Mouse (Mus musculus) forebrain, embryonic 14.5 days (tissue): Measurements from ENCODE around the gene Cracr2b. TPM values are rescaled to one million over a fixed set of nuclear protein-coding genes. Genes with fewer than 3 reads are reported as not detected.

ENCODE experiments used
- ATAC-seq: fragments of 200-750 bp; cut with Nextera tagmentation; 2 replicates; pipeline ENCODE4 v1.8.0; 2017; ENCODE audit warnings: mild to moderate bottlenecking, moderate library complexity
- DNase-seq: peaks from one replicate; pipeline ENCODE4 v3.0.0-alpha.2; 2015; ENCODE audit warnings: low spot score
- H3K27ac ChIP-seq: fragments of 300-500 bp; sonication (generic); 2 replicates; pipeline ENCODE4 v1.5.1; 2014; ENCODE audit warnings: low read depth, mild to moderate bottlenecking, control low read depth, low read length, moderate library complexity
- H3K27me3 ChIP-seq: fragments of 300-500 bp; sonication (generic); replicated peaks from 2 replicates; pipeline ENCODE4 v1.6.1; 2014; ENCODE audit warnings: low read length, control low read depth, mixed read lengths; ENCODE audit not compliant: control insufficient read depth, insufficient read depth
- H3K36me3 ChIP-seq: fragments of 300-500 bp; sonication (generic); 2 replicates; pipeline ENCODE4 v1.6.1; 2014; ENCODE audit warnings: low read length, control low read depth; ENCODE audit not compliant: control insufficient read depth, insufficient read depth
- H3K4me1 ChIP-seq: fragments of 300-500 bp; sonication (generic); 2 replicates; pipeline ENCODE4 v1.6.1; 2014; ENCODE audit warnings: antibody characterized with exemption, low read length, control low read depth; ENCODE audit not compliant: control insufficient read depth, insufficient read depth
- H3K4me2 ChIP-seq: fragments of 300-500 bp; sonication (generic); 2 replicates; pipeline ENCODE4 v1.6.1; 2014; ENCODE audit warnings: mild to moderate bottlenecking, control low read depth, low read length
- H3K4me3 ChIP-seq: fragments of 300-500 bp; sonication (generic); 2 replicates; pipeline ENCODE4 v1.5.1; 2014; ENCODE audit warnings: low read depth, low read length, control low read depth
- H3K9ac ChIP-seq: fragments of 300-500 bp; sonication (generic); 2 replicates; pipeline ENCODE4 v1.6.1; 2014; ENCODE audit warnings: mild to moderate bottlenecking, low read length, control low read depth, moderate library complexity
- H3K9me3 ChIP-seq: fragments of 300-500 bp; sonication (generic); replicated peaks from 2 replicates; pipeline ENCODE4 v1.6.1; 2016; ENCODE audit warnings: low read length, control low read depth, mixed read lengths; ENCODE audit not compliant: control insufficient read depth
- WGBS: fragments of 180-500 bp; shearing (Covaris S2); extraction: QIAGEN DNeasy Blood & Tissue Kit; methylation state at CpG from one replicate; pipeline ENCODE4 v1.1.7; 2014; 5-methylcytosine and 5-hydroxymethylcytosine counted together
- polyA plus RNA-seq: library from polyadenylated mRNA; unstranded; fragments of >200 nt; fragmentation: Nextera tagmentation; extraction: Ambion mirVana; gene quantifications from 2 replicates; pipeline ENCODE4 v1.2.1, GENCODE M21; 2014

The Cracr2b gene
- polyA plus RNA-seq, 1 experiment from 2014 or later = 3.0 TPM

DNA sequence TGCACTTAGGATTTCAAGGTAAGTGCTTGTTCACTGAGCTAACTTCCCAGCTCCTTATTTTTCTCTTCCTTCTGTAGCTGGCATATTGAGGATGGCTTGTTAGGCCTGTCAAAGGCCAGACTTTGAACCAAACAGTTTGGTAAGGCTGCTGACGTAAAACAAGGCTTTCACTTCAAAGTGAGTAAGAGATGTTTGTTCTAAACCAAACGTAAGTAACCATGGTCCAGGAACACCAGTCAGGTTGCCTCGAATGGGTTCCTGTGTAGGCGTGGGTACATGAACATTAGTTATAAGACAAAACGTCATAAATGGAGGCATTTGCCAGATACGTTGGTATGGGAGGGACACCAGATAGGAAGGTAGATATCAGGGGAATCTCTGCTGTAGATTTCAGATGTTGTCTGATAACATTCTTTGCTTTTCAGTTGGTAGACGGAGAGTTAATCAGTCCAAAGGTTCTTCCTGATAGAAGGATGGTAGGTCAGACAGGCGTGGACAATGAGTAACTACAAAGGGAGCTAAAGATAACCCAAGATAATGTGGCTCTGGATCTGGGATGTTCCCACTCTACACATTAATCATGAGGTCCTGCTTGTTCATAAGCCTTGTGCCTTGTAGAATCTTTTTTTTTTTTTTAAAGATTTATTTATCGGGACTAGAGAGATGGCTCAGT is 40.7 kb upstream of the Cracr2b start:
- no peak for DNase-seq
- Histone ChIP-seq H3K4me3 (no peak overlapping the region), H3K36me3 (no peaks in the 10 kb centered on the region), H3K27me3 (no peaks in the 10 kb centered on the region), H3K4me1 (no peaks in the 10 kb centered on the region), H3K27ac (no peak overlapping the region), H3K9ac (no peak overlapping the region), H3K9me3 (no peaks in the 10 kb centered on the region), H3K4me2 (no peak overlapping the region)
- no peak for ATAC-seq
- WGBS = 87% methylated on average over 9 of the region's 9 CpGs

DNA sequence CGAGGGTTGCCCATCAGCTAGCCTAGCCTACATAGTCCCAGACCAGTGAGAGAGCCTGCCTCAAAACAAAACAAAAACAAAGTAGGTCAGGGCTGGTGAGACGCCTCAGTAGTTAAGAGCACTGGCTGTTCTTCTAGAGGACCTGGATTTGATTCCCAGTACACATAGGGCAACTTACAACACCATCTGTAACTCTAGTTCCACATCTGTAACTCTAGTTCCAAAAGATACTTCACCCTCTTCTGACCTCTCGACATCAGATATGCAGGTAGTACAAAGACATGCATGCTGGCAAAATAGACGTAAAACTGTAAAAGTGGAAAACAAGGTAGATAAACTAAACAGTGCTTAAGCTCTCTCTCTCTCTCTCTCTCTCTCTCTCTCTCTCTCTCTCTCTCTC is 37.1 kb upstream of the Cracr2b start:
- no peak overlapping the region for H3K27ac ChIP-seq
- no peaks in the 10 kb centered on the region for H3K9me3 ChIP-seq
- 77% methylated on average over 4 of the region's 4 CpGs for WGBS
- H3K9ac ChIP-seq = no peak overlapping the region
- peaks cover 13% of the 10 kb centered on the region; the same call in 1 of the 2 replicates for H3K36me3 ChIP-seq
- H3K27me3 ChIP-seq = no peaks in the 10 kb centered on the region
- no peak overlapping the region for H3K4me3 ChIP-seq
- H3K4me1 ChIP-seq = peaks cover 4% of the 10 kb centered on the region
- H3K4me2 ChIP-seq = no peak overlapping the region
- no peak for ATAC-seq
- no peak for DNase-seq

DNA sequence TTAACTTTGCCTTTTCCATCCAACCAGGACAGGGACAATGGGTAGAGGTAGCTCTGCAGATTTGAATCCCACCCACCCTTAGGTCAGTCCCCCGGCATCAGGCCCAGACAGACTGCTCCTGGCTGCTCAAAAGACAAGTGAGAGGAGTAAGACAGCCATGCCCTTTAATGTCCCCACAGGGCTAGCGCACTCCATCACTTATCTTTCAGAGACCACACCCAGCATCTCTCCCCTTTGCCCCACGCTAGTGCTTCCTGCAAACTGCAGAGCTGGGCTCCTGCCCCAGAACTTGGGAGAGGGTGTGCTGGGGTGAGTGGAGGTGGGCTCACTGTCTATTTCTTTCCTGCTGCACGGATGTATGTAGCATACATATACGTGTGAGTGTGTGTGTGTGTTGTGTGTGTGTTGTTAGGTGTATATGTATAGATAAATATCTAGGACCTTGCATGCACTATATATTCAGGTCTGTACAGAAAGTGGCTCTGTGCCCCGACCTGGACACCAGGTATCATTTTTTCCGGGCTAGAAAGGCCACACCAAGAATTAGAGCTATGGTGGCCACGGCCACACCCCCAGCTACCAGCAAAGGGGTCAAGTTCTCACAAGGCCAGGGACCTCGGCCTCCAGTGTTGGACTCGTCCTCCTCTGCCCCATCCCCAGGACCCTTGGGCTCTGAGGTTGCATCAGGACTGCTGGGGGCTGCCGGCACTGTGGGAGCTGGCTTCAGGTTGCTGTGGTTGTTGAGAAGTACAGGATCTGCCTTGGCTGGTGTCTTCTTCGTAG is 33.8 kb upstream of the Cracr2b start:
- ATAC-seq = no peak
- no peak for DNase-seq
- Histone ChIP-seq H3K36me3 (peaks cover 34% of the 10 kb centered on the region), H3K27ac (no peak overlapping the region), H3K4me1 (peaks cover 5% of the 10 kb centered on the region), H3K9ac (no peak overlapping the region), H3K9me3 (no peaks in the 10 kb centered on the region), H3K27me3 (no peaks in the 10 kb centered on the region), H3K4me2 (no peak overlapping the region), H3K4me3 (no peak overlapping the region)
- WGBS = 87% methylated on average over 12 of the region's 12 CpGs

DNA sequence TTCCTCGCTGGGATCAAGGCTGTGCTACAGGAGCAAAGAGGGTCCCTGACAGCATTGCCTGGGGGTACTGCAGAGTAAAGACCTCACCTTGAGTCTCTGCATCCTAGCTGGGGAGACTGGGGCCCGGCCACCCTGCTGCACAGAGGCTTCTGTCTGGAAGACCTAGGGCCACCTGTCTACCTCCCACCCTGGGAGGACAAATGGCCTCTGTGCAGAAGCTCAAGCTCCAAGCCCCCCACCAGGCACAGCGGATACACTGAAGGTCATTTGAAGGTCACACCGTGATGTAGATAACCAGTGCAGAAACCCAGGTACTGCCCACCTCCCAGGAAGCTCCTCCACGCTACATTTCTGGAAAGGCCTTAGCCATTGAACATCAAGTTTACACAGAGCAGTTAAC is 32.2 kb upstream of the Cracr2b start:
- no peaks in the 10 kb centered on the region for H3K9me3 ChIP-seq
- 61% methylated on average over 5 of the region's 5 CpGs for WGBS
- peak overlapping the region; percentile 79 for H3K9ac ChIP-seq
- ATAC-seq (no peak), DNase-seq (no peak)
- peak overlapping the region; percentile 48 for H3K4me3 ChIP-seq
- peaks cover 48% of the 10 kb centered on the region for H3K36me3 ChIP-seq
- no peaks in the 10 kb centered on the region for H3K27me3 ChIP-seq
- H3K4me2 ChIP-seq = peak overlapping the region; percentile 85
- H3K27ac ChIP-seq = peak overlapping the region; percentile 55; the same call in 1 of the 2 replicates
- H3K4me1 ChIP-seq = peaks cover 8% of the 10 kb centered on the region

DNA sequence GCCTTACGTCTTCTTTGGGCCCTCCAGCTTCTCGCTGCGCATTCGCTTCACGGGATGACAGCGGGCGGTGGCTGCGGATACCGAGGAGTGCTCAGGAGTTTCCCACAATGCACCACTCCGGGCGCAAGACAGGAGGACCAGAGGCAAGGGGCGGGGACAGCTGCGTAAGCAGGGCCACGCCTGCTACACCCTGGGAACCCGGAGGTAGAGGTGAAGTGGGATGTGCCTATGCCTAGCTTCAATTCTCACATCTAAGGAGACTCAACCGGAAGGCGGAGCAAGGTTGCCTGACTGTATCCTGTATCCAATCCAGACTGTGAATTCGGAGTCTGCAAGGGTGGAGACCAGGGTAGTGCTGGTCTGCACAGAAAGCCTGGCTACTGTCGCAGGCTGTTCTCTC is 31.6 kb upstream of the Cracr2b start, which contains the start of gene Cend1:
Gene Cend1 (minus strand): TSS at position 182 of the 400 bp plus-strand sequence.
- no peaks in the 10 kb centered on the region for H3K9me3 ChIP-seq
- H3K27ac ChIP-seq = peak within 1 kb of the TSS; percentile 55; the same call in 1 of the 2 replicates
- no peaks in the 10 kb centered on the region for H3K27me3 ChIP-seq
- H3K4me2 ChIP-seq = peak within 1 kb of the TSS; percentile 85
- ATAC-seq (peak; percentile 87), DNase-seq (peak; percentile 91)
- peaks cover 48% of the 10 kb centered on the region for H3K36me3 ChIP-seq
- WGBS = 1% methylated on average over 19 of the region's 19 CpGs
- peaks cover 13% of the 10 kb centered on the region for H3K4me1 ChIP-seq
- peak within 1 kb of the TSS; percentile 79 for H3K9ac ChIP-seq
- peak within 1 kb of the TSS; percentile 48 for H3K4me3 ChIP-seq

DNA sequence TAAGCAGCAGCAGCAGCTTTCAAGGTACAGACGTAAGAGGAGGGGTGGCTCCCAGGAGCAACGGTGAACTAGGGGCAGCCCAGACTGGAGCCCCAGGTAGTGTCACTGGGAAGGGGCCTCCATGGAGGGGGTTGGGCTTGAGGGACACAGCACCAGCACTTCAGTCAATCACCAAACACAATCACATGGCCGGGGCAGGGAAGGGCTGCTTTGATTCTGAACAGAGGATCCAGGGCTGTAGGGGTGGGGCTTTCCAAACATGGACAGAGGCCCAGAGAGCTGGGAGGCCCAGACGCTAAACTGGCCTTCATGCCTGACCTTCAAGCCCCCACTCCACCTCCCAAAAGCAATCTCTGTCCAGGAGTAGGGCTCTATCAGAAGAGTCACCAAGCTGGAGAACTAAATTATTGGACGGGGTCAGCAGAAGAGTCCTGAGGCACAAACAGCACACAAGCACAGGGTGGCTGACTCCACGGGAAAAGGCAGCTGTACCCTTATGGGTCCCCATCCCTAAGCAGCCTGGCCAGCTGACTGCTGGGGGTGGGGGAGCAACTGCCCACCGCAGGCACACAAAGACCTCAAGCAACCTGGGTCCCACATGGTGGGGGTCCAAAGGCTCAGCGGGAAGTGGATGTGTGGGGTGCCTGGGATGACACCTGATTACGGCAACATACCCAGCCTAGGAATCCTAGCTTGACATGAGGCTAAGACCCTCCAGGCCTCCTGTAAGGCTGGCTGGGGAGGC is 30.9 kb upstream of the Cracr2b start:
- peaks cover 13% of the 10 kb centered on the region for H3K4me1 ChIP-seq
- H3K27me3 ChIP-seq = no peaks in the 10 kb centered on the region
- no peak for ATAC-seq
- WGBS = 63% methylated on average over 9 of the region's 9 CpGs
- no peak for DNase-seq
- H3K9me3 ChIP-seq = no peaks in the 10 kb centered on the region
- H3K9ac ChIP-seq = no peak overlapping the region
- H3K4me2 ChIP-seq = peak overlapping the region; percentile 85
- H3K36me3 ChIP-seq = peaks cover 48% of the 10 kb centered on the region
- peak overlapping the region; percentile 48; the same call in 1 of the 2 replicates for H3K4me3 ChIP-seq
- no peak overlapping the region for H3K27ac ChIP-seq

DNA sequence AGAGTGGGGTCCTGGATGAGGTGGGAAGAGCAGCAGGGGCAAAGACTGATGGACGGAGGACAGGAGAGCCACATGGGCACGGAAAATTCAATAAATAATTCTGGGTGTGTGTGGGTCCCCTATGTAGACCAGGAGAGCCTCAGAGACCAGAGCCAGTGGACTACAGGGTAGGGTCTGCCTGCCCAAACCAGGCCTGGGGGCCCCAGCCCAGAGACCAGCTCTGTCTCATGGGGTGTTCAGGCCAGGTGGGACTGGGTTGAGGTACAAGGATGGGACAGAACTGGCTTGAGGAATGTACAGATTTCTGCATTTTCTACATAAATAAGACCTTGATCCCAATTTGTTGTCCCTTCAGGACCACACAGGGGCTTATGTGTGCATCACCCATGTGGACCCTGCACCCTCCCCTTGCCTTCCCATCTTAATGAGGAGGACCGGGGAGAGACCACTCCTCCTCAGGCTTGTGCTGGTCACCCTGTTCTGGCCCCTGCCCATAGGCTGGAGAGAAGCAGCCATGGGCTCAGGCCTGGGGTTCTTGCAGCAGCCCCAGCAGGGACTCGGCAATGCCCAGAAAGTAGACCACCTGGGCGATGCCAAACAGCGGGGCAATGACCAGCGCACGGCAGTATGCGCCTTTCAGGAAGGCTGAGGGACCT is 30.2 kb upstream of the Cracr2b start:
- H3K9ac ChIP-seq = no peak overlapping the region
- H3K9me3 ChIP-seq = no peaks in the 10 kb centered on the region
- DNase-seq = no peak
- no peak overlapping the region for H3K4me2 ChIP-seq
- H3K27me3 ChIP-seq = no peaks in the 10 kb centered on the region
- peaks cover 17% of the 10 kb centered on the region for H3K4me1 ChIP-seq
- 95% methylated on average over 9 of the region's 9 CpGs for WGBS
- H3K4me3 ChIP-seq = no peak overlapping the region
- no peak for ATAC-seq
- no peak overlapping the region for H3K27ac ChIP-seq
- peaks cover 48% of the 10 kb centered on the region for H3K36me3 ChIP-seq

DNA sequence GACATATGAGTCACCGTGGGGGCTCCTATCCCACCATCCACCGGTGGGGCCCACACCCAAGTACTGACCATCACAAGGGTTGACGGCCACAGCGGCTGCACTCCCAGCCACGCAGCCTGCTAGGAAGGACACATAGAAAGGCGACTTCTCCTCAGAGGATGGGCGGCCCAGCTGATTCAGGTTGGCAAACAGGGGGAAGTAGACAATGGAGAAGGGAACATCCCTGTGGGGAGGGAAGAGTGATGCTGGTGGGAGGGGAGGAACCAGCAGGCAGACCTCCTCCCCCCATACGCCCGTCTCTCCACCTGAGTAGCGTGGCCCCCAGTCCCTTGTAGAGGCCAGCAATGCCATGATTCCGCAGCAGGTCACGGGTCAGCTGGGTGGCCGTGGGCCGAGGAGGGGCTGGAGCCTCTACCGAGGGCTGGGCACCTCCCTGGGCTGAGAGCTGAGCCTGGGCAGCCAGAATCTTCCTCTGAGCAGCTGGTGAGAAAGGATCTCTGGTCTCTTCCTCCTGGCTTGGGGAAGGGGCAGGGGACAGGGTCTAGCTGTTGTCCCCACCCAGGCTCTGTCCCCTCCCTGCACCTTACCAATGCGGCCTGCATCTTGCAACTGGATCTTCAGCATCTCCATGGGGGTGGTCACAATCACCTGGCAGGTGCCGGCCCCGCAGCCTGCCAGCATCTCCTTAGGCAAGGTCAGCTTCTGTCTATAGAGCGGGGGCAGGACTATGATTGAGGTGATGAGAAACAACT is 29.3 kb upstream of the Cracr2b start:
- H3K27me3 ChIP-seq = no peaks in the 10 kb centered on the region
- no peak overlapping the region for H3K9ac ChIP-seq
- WGBS = 93% methylated on average over 17 of the region's 19 CpGs

More for the DNA sequence above, 29.3 kb upstream of the Cracr2b start:
- H3K36me3 ChIP-seq = peaks cover 45% of the 10 kb centered on the region
- DNase-seq (no peak), ATAC-seq (no peak)
- H3K4me2 ChIP-seq = no peak overlapping the region
- H3K4me3 ChIP-seq = no peak overlapping the region
- H3K9me3 ChIP-seq = no peaks in the 10 kb centered on the region
- peaks cover 24% of the 10 kb centered on the region for H3K4me1 ChIP-seq
- no peak overlapping the region for H3K27ac ChIP-seq
